Mouse (Mus musculus): ENCODE data around the gene Tbl2. TPM values are rescaled to one million over a fixed set of nuclear protein-coding genes. Genes with fewer than 3 reads are reported as not detected.

Tbl2 gene
- total RNA-seq, 2 experiments from 2014 or later, result 8.8 to 9.1 TPM

- no peak for DNase-seq
- Histone ChIP-seq H3K4me3 (no peak overlapping the region), H3K27ac (peak overlapping the region; percentile 75)
- no peak for TF ChIP-seq CTCF (IDR thresholded peaks at IDR 0.05)
- intact Hi-C loops (cut with DNase I), result no loop called here
Measured at GRCm38 (mm10) chr5:135161650-135162049, 12.2 kb downstream of the Tbl2 start.

- no peak for TF ChIP-seq CTCF (IDR thresholded peaks at IDR 0.05)
- DNase-seq, result no peak
- intact Hi-C loops (cut with DNase I), result no loop called here
- H3K27ac ChIP-seq, result peak overlapping the region; percentile 75
- no peak overlapping the region for H3K4me3 ChIP-seq
Measured at GRCm38 (mm10) chr5:135162361-135162760, 12.9 kb downstream of the Tbl2 start.

- no peak for DNase-seq
- intact Hi-C loops (cut with DNase I), result no loop called here
- H3K4me3 ChIP-seq, result no peak overlapping the region
- no peak overlapping the region for H3K27ac ChIP-seq
- no peak for TF ChIP-seq CTCF (IDR thresholded peaks at IDR 0.05)
Measured at GRCm38 (mm10) chr5:135162821-135163220, 13.4 kb downstream of the Tbl2 start.

- intact Hi-C loops (cut with DNase I), result no loop called here
- no peak for TF ChIP-seq CTCF (IDR thresholded peaks at IDR 0.05)
- Histone ChIP-seq H3K27ac (no peak overlapping the region), H3K4me3 (no peak overlapping the region)
- no peak for DNase-seq
Measured at GRCm38 (mm10) chr5:135166909-135167308, 17.5 kb downstream of the Tbl2 start.

GRCm38 (mm10) chr5:135167469-135167868 lies 18.0 kb downstream of the Tbl2 start:
- H3K27ac ChIP-seq, result peak overlapping the region; percentile 98
- no peak for TF ChIP-seq CTCF (IDR thresholded peaks at IDR 0.05)
- DNase-seq, result no peak
- intact Hi-C loops (cut with DNase I), result no loop called here
- peak overlapping the region; percentile 97 for H3K4me3 ChIP-seq

- peak within 1 kb of the TSS; percentile 98 for H3K27ac ChIP-seq
- H3K4me3 ChIP-seq, result peak within 1 kb of the TSS; percentile 97
- TF ChIP-seq CTCF (IDR thresholded peaks at IDR 0.05), result no peak
- peak; percentile 98 for DNase-seq
- intact Hi-C loops (cut with DNase I), result loop anchor here (1.0 kb wide), 2 partner anchors 18 to 19 kb away; partner anchors contain the start of gene Tbl2
Measured at GRCm38 (mm10) chr5:135168063-135169062, 18.9 kb downstream of the Tbl2 start, which contains the start of gene Bcl7b. TSS of gene Bcl7b (plus strand) at chr5:135168283.

- intact Hi-C loops (cut with DNase I), result no loop called here
- no peak for DNase-seq
- peak overlapping the region; percentile 97 for H3K4me3 ChIP-seq
- no peak for TF ChIP-seq CTCF (IDR thresholded peaks at IDR 0.05)
- peak overlapping the region; percentile 98 for H3K27ac ChIP-seq
Measured at GRCm38 (mm10) chr5:135169479-135169878, 20.0 kb downstream of the Tbl2 start.

- Histone ChIP-seq H3K27ac (no peak overlapping the region), H3K4me3 (no peak overlapping the region)
- no peak for DNase-seq
- TF ChIP-seq CTCF (IDR thresholded peaks at IDR 0.05), result no peak
- intact Hi-C loops (cut with DNase I), result no loop called here
Measured at GRCm38 (mm10) chr5:135171688-135172220, 22.3 kb downstream of the Tbl2 start.

- DNase-seq, result no peak
- Histone ChIP-seq H3K4me3 (no peak overlapping the region), H3K27ac (no peak overlapping the region)
- intact Hi-C loops (cut with DNase I), result no loop called here
- no peak for TF ChIP-seq CTCF (IDR thresholded peaks at IDR 0.05)
Measured at GRCm38 (mm10) chr5:135172986-135173385, 23.5 kb downstream of the Tbl2 start.

GRCm38 (mm10) chr5:135175086-135175485 lies 25.6 kb downstream of the Tbl2 start:
- TF ChIP-seq CTCF (IDR thresholded peaks at IDR 0.05), result 0 out of 2 replicates have a peak, but pooled peaks have one; percentile 1
- H3K4me3 ChIP-seq, result no peak overlapping the region
- DNase-seq, result no peak
- H3K27ac ChIP-seq, result no peak overlapping the region
- intact Hi-C loops (cut with DNase I), result no loop called here

GRCm38 (mm10) chr5:135178523-135178922 lies 29.1 kb downstream of the Tbl2 start:
- no peak for DNase-seq
- intact Hi-C loops (cut with DNase I), result no loop called here
- Histone ChIP-seq H3K4me3 (no peak overlapping the region), H3K27ac (no peak overlapping the region)
- no peak for TF ChIP-seq CTCF (IDR thresholded peaks at IDR 0.05)

- intact Hi-C loops (cut with DNase I), result no loop called here
- Histone ChIP-seq H3K27ac (no peak overlapping the region), H3K4me3 (no peak overlapping the region)
- no peak for DNase-seq
- TF ChIP-seq CTCF (IDR thresholded peaks at IDR 0.05), result no peak
Measured at GRCm38 (mm10) chr5:135178996-135179395, 29.5 kb downstream of the Tbl2 start.

- no peak overlapping the region for H3K27ac ChIP-seq
- no peak overlapping the region for H3K4me3 ChIP-seq
- no peak for DNase-seq
- intact Hi-C loops (cut with DNase I), result no loop called here
- no peak for TF ChIP-seq CTCF (IDR thresholded peaks at IDR 0.05)
Measured at GRCm38 (mm10) chr5:135179616-135180015, 30.2 kb downstream of the Tbl2 start.

Data from gastrocnemius, adult 2 months (tissue).